29 mouse cellular contexts compared by ENCODE assay signal in genomic region chr12:5415806-5416205, GRCm38 (mm10). TPM values are rescaled to one million over a fixed set of nuclear protein-coding genes. Genes with fewer than 3 reads are reported as not detected.
DNase-seq lines count a peak whose midpoint lies in the region; ATAC-seq and TF ChIP-seq lines count a peak whose summit lies in the region.
"Had no signal": no experiment of that assay in that cellular context is flagged by ENCODE, and none has a peak within 500 bp of the region (broad histone marks: within the 10 kb centered on the region; RNA-seq: fewer than 3 reads in every experiment).

No protein-coding gene starts in this region.

- TF ChIP-seq POLR2A in brain, embryonic 14.5 days (IDR thresholded peaks at IDR 0.05; ENCODE audit: borderline replicate concordance, extremely low read depth, insufficient read depth, insufficient read length, poor library complexity, severe bottlenecking), result no peak

- DNase-seq in midbrain, embryonic 11.5 days (ENCODE audit: low spot score, missing footprints), result peak; percentile 81
- peak; percentile 51 for DNase-seq in brain, embryonic 14.5 days (ENCODE audit: low read depth)
- peak; percentile 20 for DNase-seq in forebrain, postnatal 0 days
- DNase-seq: adrenal gland, postnatal 14 days; cerebellum, adult 11-12 months; cerebellum, adult 9-11 months; gastrocnemius, postnatal 25 days; heart, adult 11 months; kidney, adult 9 months; kidney, postnatal 10 days; lung, embryonic 14.5 days; lung, postnatal 14 days; right cerebral cortex, postnatal 4 days; thymus, postnatal 4 days had no signal

- H3K36me3 ChIP-seq in forebrain, embryonic 15.5 days, result no peaks in the 10 kb centered on the region
- H3K36me3 ChIP-seq in forebrain, embryonic 12.5 days (replicated peaks), result no peaks in the 10 kb centered on the region
- no peaks in the 10 kb centered on the region for H3K36me3 ChIP-seq in midbrain, embryonic 11.5 days (ENCODE audit: control insufficient read depth, insufficient read depth, low read length)
- H3K36me3 ChIP-seq in midbrain, embryonic 13.5 days, result no peaks in the 10 kb centered on the region
- no peaks in the 10 kb centered on the region for H3K36me3 ChIP-seq in forebrain, postnatal 0 days (ENCODE audit: insufficient read depth)
- H3K36me3 ChIP-seq in intestine, embryonic 15.5 days, result no peaks in the 10 kb centered on the region
- H3K36me3 ChIP-seq: embryonic facial prominence, embryonic 15.5 days; heart, embryonic 10.5 days; heart, embryonic 15.5 days; hindbrain, embryonic 12.5 days; limb, embryonic 12.5 days; liver, embryonic 15.5 days; neural tube, embryonic 12.5 days had no signal

- 1% methylated on average over 3 of the region's 3 CpGs for WGBS in forebrain, embryonic 15.5 days
- WGBS in forebrain, embryonic 12.5 days, result 13% methylated on average over 3 of the region's 3 CpGs
- WGBS in midbrain, embryonic 11.5 days, result 13% methylated on average over 3 of the region's 3 CpGs
- 8% methylated on average over 3 of the region's 3 CpGs for WGBS in midbrain, embryonic 13.5 days
- WGBS in forebrain, postnatal 0 days, result 5% methylated on average over 3 of the region's 3 CpGs
- WGBS in intestine, embryonic 15.5 days, result 63% methylated on average over 3 of the region's 3 CpGs

- peaks cover 19% of the 10 kb centered on the region for H3K4me1 ChIP-seq in forebrain, embryonic 15.5 days
- H3K4me1 ChIP-seq in forebrain, embryonic 12.5 days, result peaks cover 17% of the 10 kb centered on the region
- H3K4me1 ChIP-seq in midbrain, embryonic 11.5 days (ENCODE audit: control insufficient read depth, insufficient read depth, low read length), result peaks cover under 1% of the 10 kb centered on the region
- H3K4me1 ChIP-seq in midbrain, embryonic 13.5 days (replicated peaks), result peaks cover 18% of the 10 kb centered on the region
- H3K4me1 ChIP-seq in forebrain, postnatal 0 days (ENCODE audit: insufficient read depth), result peaks cover 16% of the 10 kb centered on the region
- peaks cover 1% of the 10 kb centered on the region; the same call in 1 of the 2 replicates for H3K4me1 ChIP-seq in intestine, embryonic 15.5 days (replicated peaks)
- H3K4me1 ChIP-seq: liver, embryonic 15.5 days had no signal

- H3K9me3 ChIP-seq in forebrain, embryonic 15.5 days, result no peaks in the 10 kb centered on the region
- no peaks in the 10 kb centered on the region for H3K9me3 ChIP-seq in forebrain, embryonic 12.5 days
- H3K9me3 ChIP-seq in midbrain, embryonic 11.5 days (ENCODE audit: control insufficient read depth, low read length), result no peaks in the 10 kb centered on the region
- H3K9me3 ChIP-seq in midbrain, embryonic 13.5 days, result no peaks in the 10 kb centered on the region
- no peaks in the 10 kb centered on the region for H3K9me3 ChIP-seq in forebrain, postnatal 0 days (ENCODE audit: low read length)
- H3K9me3 ChIP-seq in intestine, embryonic 15.5 days, result no peaks in the 10 kb centered on the region
- H3K9me3 ChIP-seq: embryonic facial prominence, embryonic 15.5 days; heart, embryonic 10.5 days; heart, embryonic 15.5 days; hindbrain, embryonic 12.5 days; limb, embryonic 12.5 days; liver, embryonic 15.5 days; neural tube, embryonic 12.5 days had no signal

- no peak for TF ChIP-seq CTCF in brain, embryonic 14.5 days (IDR thresholded peaks at IDR 0.05; ENCODE audit: borderline replicate concordance, extremely low read depth, insufficient read depth, insufficient read length)
- TF ChIP-seq CTCF in forebrain, postnatal 0 days (IDR thresholded peaks at IDR 0.05; ENCODE audit: low read depth), result no peak

- no peak for ATAC-seq in forebrain, embryonic 15.5 days (replicated peaks)
- ATAC-seq in forebrain, embryonic 12.5 days (ENCODE audit: low FRiP score), result no peak
- no peak for ATAC-seq in midbrain, embryonic 11.5 days (ENCODE audit: low FRiP score)
- ATAC-seq in midbrain, embryonic 13.5 days, result no peak
- ATAC-seq in forebrain, postnatal 0 days, result peak; percentile 40; the same call in 1 of the 2 replicates
- ATAC-seq in intestine, embryonic 15.5 days, result no peak
- ATAC-seq: CD4-positive, CD25-positive, alpha-beta regulatory T cell, adult 4 months; intestine, postnatal 0 days had no signal

- H3K9ac ChIP-seq in forebrain, embryonic 15.5 days (replicated peaks), result no peak overlapping the region
- no peak overlapping the region for H3K9ac ChIP-seq in forebrain, embryonic 12.5 days
- no peak overlapping the region for H3K9ac ChIP-seq in midbrain, embryonic 11.5 days (ENCODE audit: low read length)
- no peak overlapping the region for H3K9ac ChIP-seq in midbrain, embryonic 13.5 days (replicated peaks)
- peak overlapping the region; percentile 18; the same call in 1 of the 2 replicates for H3K9ac ChIP-seq in forebrain, postnatal 0 days
- H3K9ac ChIP-seq in intestine, embryonic 15.5 days, result no peak overlapping the region
- H3K9ac ChIP-seq: embryonic facial prominence, embryonic 15.5 days; heart, embryonic 15.5 days; hindbrain, embryonic 12.5 days; limb, embryonic 12.5 days; liver, embryonic 15.5 days; lung, embryonic 14.5 days; neural tube, embryonic 12.5 days had no signal

- H3K27ac ChIP-seq in forebrain, embryonic 15.5 days (replicated peaks), result peak overlapping the region; percentile 63; the same call in 1 of the 2 replicates
- H3K27ac ChIP-seq in forebrain, embryonic 12.5 days, result no peak overlapping the region
- H3K27ac ChIP-seq in midbrain, embryonic 11.5 days (ENCODE audit: low read depth, low read length), result no peak overlapping the region
- H3K27ac ChIP-seq in midbrain, embryonic 13.5 days, result no peak overlapping the region
- H3K27ac ChIP-seq in forebrain, postnatal 0 days (ENCODE audit: low read depth, low read length), result peak overlapping the region; percentile 40; the same call in 1 of the 2 replicates
- H3K27ac ChIP-seq in intestine, embryonic 15.5 days, result no peak overlapping the region
- H3K27ac ChIP-seq: embryonic facial prominence, embryonic 15.5 days; heart, embryonic 10.5 days; heart, embryonic 15.5 days; hindbrain, embryonic 12.5 days; limb, embryonic 12.5 days; liver, embryonic 15.5 days; neural tube, embryonic 12.5 days; stomach, postnatal 0 days had no signal

- no peaks in the 10 kb centered on the region for H3K27me3 ChIP-seq in forebrain, embryonic 15.5 days
- peaks cover 3% of the 10 kb centered on the region; the same call in 1 of the 2 replicates for H3K27me3 ChIP-seq in forebrain, embryonic 12.5 days
- no peaks in the 10 kb centered on the region for H3K27me3 ChIP-seq in midbrain, embryonic 11.5 days (ENCODE audit: control insufficient read depth, insufficient read depth, low read length)
- no peaks in the 10 kb centered on the region; the same call in 1 of the 2 replicates for H3K27me3 ChIP-seq in midbrain, embryonic 13.5 days
- H3K27me3 ChIP-seq in forebrain, postnatal 0 days (ENCODE audit: insufficient read depth, low read length), result no peaks in the 10 kb centered on the region
- no peaks in the 10 kb centered on the region for H3K27me3 ChIP-seq in intestine, embryonic 15.5 days (replicated peaks)
- H3K27me3 ChIP-seq: embryonic facial prominence, embryonic 15.5 days; heart, embryonic 15.5 days; hindbrain, embryonic 12.5 days; limb, embryonic 12.5 days; liver, embryonic 15.5 days had no signal

- peak overlapping the region; percentile 13; the same call in 1 of the 2 replicates for H3K4me2 ChIP-seq in forebrain, embryonic 15.5 days (replicated peaks)
- H3K4me2 ChIP-seq in forebrain, embryonic 12.5 days, result no peak overlapping the region
- H3K4me2 ChIP-seq in midbrain, embryonic 11.5 days, result no peak overlapping the region
- no peak overlapping the region for H3K4me2 ChIP-seq in midbrain, embryonic 13.5 days (replicated peaks)
- peak overlapping the region; percentile 23 for H3K4me2 ChIP-seq in forebrain, postnatal 0 days (ENCODE audit: low read depth)
- H3K4me2 ChIP-seq in intestine, embryonic 15.5 days (replicated peaks), result no peak overlapping the region
- H3K4me2 ChIP-seq: embryonic facial prominence, embryonic 15.5 days; heart, embryonic 15.5 days; hindbrain, embryonic 12.5 days; limb, embryonic 12.5 days; liver, embryonic 15.5 days; lung, embryonic 14.5 days; neural tube, embryonic 12.5 days had no signal

- H3K4me3 ChIP-seq in forebrain, embryonic 15.5 days, result no peak overlapping the region
- H3K4me3 ChIP-seq in forebrain, embryonic 12.5 days (replicated peaks), result no peak overlapping the region
- H3K4me3 ChIP-seq in midbrain, embryonic 11.5 days (ENCODE audit: low read depth, low read length), result no peak overlapping the region
- H3K4me3 ChIP-seq in midbrain, embryonic 13.5 days (replicated peaks), result no peak overlapping the region
- no peak overlapping the region for H3K4me3 ChIP-seq in forebrain, postnatal 0 days (ENCODE audit: low read depth, low read length)
- H3K4me3 ChIP-seq in intestine, embryonic 15.5 days (replicated peaks), result no peak overlapping the region
- H3K4me3 ChIP-seq: embryonic facial prominence, embryonic 15.5 days; heart, embryonic 10.5 days; heart, embryonic 15.5 days; hindbrain, embryonic 12.5 days; limb, embryonic 12.5 days; liver, embryonic 15.5 days; neural tube, embryonic 12.5 days had no signal

RNA-seq across cellular contexts. Expression of gene Klhl29, which starts 40.3 kb away (rescaled TPM):
- polyA plus RNA-seq in forebrain, embryonic 15.5 days (2015; fragmentation: Nextera tagmentation; extraction: Ambion mirVana), result 5.9 and 6.5 TPM in 2 replicates
- 3.4 TPM in 2 replicates for polyA plus RNA-seq in forebrain, embryonic 12.5 days (2016; fragmentation: Nextera tagmentation; extraction: Ambion mirVana)
- 1.9 and 2.0 TPM in 2 replicates for polyA plus RNA-seq in midbrain, embryonic 11.5 days (2014; fragmentation: Nextera tagmentation; extraction: Ambion mirVana)
- polyA plus RNA-seq in midbrain, embryonic 13.5 days (2015; fragmentation: Nextera tagmentation; extraction: Ambion mirVana), result 3.3 and 4.0 TPM in 2 replicates
- polyA plus RNA-seq in brain, embryonic 14.5 days (2012; rRNA removed), result 35.0 and 36.1 TPM in 2 replicates
- total RNA-seq in forebrain, postnatal 0 days (2014; rRNA removed), result 8.2 and 9.6 TPM in 2 replicates
- polyA plus RNA-seq in forebrain, postnatal 0 days (2015; fragmentation: Nextera tagmentation; extraction: Ambion mirVana), result 2.0 and 2.7 TPM in 2 replicates
- 0.94 and 1.00 TPM in 2 replicates for polyA plus RNA-seq in intestine, embryonic 15.5 days (2015; fragmentation: Nextera tagmentation; extraction: Ambion mirVana)
- total RNA-seq: common myeloid progenitor, adult 5-6 weeks had no signal

Comparison
In these comparisons a context has a peak if more than half of its experiments do, and no peak if none do; other contexts are left out.
1. H3K27ac ChIP-seq: peak in forebrain, embryonic 15.5 days (single experiment) and forebrain, postnatal 0 days (single experiment); none in forebrain, embryonic 12.5 days (single experiment), midbrain, embryonic 11.5 days (single experiment), midbrain, embryonic 13.5 days (single experiment) and intestine, embryonic 15.5 days (single experiment).
2. H3K4me2 ChIP-seq: peak in forebrain, embryonic 15.5 days (single experiment) and forebrain, postnatal 0 days (single experiment); none in forebrain, embryonic 12.5 days (single experiment), midbrain, embryonic 11.5 days (single experiment), midbrain, embryonic 13.5 days (single experiment) and intestine, embryonic 15.5 days (single experiment).
3. DNase-seq: peak in every context shown above with its lines; median percentile 81 in midbrain, embryonic 11.5 days; 51 in brain, embryonic 14.5 days; 20 in forebrain, postnatal 0 days.